Mouse (Mus musculus) yolk sac, embryonic 10.5 days (tissue): Measurements from ENCODE around the gene Chchd1.
A peak's percentile ranks its signal among the peaks of the same experiment; 100 is the strongest.

Experiments
- DNase-seq: peaks from one replicate; pipeline ENCODE4 v3.0.0-alpha.2; 2017; ENCODE audit warnings: low spot score

Gene Chchd1

DNA sequence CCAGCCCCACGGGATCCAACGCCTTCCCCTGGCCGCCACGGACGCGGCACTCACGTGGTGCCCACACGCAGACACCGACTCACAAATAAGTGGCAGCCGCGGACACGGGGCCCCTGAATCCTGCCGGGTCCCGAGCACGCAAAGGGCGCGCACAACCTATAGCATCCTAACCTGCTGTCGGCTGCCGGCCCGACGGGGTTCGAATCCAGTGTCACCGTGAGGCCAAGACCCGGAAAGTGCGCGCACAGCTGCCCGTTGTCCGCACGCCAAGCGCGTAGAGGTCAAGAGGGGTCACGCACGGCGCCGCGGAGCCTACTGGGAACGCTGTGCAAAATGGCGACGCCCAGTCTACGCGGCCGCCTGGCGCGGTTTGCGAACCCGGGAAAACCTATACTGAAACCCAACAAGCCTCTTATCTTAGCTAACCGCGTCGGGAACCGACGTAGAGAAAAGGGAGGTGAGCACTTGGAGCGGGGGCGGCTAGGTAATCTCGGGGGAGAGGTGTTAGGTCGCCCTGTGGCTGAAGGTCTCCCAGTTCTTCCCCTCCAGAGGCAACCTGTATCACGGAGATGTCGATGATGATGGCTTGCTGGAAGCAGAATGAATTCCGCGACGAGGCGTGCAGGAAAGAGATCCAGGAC, at the start of gene Chchd1:
Chchd1 (plus strand) TSS at position 266 of the 641 bp plus-strand sequence.
- DNase-seq = peak; percentile 91

DNA sequence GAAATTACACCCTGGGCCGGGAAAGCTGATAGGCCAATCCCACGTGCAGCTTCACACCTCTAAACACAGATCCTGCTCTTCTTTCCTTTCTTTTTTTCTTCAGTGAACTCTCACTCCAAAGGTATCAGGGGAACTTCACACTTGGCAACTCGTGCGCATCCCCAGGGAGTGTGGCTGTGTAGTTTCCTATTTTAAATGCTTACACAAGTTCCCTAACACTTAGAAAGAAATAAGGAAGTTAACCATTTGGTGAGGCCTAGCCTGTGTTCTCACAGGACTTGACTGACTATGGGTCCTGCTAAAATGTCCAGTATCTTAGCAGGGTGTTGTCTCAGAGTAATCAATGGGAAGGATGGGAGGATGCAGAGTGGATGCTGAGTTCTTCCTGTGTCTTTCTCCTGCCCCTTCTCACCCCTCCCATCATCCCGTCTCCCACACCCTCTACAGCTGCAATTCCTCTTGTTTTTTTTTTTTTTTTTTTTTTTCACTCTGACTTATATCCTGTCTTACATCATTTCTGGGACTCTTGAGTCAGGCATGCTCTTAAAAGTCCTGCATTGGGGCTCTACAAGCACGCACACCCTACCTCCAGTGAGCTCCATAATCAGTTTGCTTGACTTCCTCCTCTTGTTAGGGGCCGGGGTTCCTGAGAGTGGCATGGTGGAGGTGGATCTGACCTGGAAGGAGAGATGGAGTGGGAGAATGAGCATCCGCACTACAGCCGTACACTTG, 48.0 kb upstream of the Chchd1 start:
- no peak for DNase-seq

DNA sequence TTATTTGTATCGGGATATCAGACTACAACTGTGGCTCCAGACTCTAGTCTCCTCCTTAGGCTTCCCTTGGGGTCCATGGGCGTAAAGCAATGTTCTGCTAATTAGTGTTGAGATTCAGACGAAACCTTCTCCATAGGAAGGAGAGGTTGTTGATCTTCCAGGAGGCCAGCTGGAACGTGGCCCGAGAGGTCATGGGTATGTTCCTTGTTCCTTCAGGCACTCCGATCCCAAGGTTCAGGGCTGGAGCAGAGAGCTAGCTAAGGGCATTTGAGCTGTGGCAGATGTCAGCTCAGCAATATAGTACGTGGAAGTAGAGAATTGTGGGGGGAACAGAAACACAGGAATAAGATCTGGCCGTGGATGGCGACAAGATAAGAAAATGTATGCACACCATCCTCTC, 47.1 kb upstream of the Chchd1 start:
- DNase-seq = no peak

DNA sequence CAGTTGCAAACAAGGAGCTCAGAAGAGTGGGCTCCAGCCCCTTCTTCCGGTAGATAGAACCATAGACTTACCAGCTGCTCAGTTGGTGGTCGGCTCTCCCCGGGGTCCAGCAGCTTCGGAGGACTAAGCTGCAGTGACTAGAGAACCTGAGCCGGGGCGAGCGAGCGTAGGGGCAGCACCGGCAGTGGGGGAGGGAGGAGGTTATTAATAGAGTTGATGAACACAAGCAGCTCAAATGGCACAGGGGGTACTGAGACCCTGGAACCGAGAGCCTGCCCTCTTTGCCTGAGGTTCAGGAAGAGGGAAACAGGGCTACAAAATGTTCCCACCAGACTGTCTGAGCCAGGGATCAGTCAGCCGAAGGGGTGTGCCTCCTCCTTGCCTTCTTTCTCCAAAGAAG, 46.4 kb upstream of the Chchd1 start, which contains the start of gene Myoz1:
Myoz1 (minus strand) TSS at position 180 of the 400 bp plus-strand sequence.
- DNase-seq = no peak

DNA sequence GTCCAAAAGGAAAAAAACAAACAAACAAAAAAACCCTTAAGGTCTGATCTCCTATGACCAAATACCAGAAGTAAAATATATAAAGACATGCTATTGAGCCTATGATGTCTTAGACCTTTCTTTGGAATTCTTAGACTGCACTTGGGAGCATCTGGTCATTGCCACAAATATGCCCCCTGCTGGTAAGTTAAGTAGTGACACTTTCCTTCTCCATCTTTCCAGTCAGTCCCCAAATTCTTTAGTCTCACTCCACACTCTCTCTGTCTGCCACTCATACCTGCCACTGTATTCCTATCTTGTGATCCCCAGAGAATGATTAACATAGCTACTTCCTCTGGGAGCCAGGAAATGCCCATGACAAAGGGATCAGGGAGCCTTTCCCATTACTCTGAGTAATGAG, 44.5 kb upstream of the Chchd1 start:
- no peak for DNase-seq

DNA sequence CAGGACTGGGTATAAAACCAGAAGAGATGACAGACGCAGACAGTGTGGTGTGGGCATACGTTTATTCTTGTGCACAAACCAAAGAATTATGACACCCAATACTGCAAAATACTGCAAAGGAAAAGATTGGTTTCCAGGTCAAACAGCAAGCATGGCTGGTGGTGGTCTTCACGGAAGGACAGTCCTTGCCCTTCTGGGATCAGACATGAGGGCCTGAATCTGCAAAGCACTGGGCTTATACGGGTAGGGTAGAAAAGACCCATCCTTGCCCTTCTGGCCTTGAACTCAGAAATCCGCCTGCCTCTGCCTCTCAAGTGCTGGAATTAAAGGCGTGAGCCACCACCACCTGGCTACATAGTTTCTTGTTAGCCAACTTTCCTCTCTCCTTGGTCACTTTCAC, 43.9 kb upstream of the Chchd1 start:
- no peak for DNase-seq

DNA sequence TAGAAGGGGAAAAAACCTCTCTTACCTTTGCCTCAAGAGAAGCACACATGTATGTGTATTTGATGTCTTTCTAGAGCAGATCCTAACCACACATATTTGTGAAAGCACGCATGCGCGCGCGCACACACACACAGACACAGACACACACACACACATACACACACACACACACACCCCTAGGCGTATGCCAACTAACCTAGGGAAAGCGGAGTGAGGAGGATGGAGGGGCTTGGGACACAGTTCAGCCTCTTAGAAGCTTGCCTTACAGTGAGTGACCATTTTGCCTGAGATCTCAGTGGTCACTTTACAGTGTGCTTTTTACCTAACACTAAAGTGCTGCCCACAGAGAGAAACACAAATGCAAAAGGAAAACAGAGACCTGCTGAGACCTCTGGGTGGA, 43.1 kb upstream of the Chchd1 start:
- DNase-seq = no peak

DNA sequence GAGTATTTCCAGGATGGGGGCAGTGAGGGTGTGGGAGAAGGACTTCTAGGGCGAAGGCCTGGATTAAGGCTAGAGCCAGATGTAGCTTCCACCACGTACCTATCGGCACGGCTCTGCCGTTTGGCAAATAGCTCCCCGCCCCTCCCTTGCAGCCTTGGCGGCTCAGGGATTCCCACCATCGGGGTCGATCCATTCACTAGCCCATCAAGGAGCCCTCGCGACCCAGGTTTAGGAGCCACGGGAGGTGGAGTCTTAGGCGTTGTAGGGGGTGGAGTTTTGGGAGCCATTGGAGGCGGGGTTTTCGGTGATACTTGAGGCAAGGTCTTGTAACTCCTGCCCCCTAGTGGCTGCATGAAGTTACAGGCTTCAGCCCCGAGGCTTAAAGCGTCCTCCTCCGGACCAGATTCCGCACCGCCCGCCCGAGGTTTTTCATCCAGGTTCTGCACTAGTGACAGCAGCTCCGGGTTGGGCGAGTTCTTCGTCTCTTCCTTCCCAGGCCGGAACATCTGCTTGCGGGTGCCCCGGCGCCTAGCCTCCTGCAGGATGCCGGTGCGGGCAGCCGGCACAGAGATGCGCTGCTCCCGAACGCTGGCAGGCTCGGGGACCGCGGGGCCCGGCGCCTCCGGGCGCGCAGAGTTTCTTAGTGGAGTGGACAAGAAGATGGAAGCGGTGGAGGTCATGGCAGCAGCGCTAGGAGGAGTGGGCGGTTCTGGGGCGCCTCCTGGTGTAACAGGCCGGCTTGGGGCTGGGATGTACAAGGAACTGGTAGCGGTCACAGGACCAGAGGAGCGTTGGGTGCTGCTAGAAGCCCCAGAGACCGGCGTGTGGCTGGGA, 41.8 kb upstream of the Chchd1 start:
- peak; percentile 94 for DNase-seq

DNA sequence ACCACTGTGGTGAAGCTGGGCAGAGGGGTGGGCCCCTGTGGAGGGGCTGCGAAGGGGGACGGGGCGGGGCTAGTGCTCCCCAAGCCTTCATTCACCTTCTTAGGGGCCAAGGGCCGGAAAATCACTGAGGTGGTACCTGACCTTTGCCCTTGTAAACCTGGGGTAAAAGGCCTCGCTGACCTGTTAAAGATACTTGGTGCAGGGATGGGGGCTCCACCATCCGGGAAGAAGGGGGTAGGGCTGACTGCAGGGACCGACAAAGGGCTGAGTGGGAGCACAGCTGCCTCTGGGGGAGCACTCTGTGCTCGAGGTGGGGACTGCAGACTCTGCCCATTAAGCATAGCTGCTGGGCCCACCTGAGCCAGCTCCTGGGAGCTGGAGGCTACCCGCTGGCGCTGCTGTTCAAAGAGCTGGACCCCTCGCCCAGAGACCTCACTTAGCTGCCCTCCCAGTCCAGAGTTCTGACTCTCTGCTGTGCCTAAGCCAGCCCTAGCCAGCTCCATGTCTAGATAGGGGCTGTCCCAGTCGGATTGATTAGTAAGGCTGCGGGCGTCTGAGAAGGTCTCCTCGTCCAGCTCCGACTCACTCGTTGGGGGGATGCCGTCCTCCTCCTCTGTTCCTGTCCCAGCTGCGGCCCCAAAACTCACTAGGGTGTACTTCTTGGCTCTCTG, 41.0 kb upstream of the Chchd1 start:
- peak; percentile 73 for DNase-seq

DNA sequence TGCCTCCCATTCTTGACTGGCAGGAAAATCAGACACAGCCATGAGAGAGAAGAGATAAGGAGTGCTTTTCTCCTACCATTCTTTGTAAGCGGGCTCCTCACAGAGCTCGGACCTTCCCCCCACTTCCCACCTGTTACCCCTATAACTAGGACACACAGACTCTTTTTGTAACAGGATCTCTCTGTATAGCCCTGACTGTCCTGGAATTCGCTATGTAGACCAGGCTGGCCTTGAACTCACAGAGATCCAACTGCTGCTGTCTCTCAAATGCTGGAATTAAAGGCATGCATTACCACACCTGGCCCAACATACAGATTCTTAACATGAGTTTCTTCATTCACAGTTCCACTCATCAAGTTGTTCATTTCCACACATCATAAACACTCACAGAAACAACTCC, 40.1 kb upstream of the Chchd1 start:
- DNase-seq = no peak

DNA sequence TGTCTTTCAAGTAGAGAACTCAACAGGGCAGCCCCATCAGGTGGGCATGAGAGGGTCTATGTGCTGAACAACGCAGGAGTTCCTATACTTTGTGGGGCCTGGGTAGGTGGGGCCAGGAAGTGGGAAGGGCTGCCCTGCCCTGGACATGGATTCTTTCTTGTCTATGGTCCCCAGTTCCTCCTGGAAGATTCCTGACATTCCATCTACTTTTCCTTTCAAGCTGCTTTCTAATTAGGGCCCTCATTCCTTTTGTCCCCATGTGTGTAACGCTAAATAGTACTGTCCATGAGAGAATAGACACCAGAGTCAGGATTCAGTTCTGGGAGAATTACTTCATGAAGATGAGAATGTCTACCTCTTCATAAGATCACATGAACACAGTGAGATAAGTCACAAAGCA, 39.2 kb upstream of the Chchd1 start:
- DNase-seq = no peak

DNA sequence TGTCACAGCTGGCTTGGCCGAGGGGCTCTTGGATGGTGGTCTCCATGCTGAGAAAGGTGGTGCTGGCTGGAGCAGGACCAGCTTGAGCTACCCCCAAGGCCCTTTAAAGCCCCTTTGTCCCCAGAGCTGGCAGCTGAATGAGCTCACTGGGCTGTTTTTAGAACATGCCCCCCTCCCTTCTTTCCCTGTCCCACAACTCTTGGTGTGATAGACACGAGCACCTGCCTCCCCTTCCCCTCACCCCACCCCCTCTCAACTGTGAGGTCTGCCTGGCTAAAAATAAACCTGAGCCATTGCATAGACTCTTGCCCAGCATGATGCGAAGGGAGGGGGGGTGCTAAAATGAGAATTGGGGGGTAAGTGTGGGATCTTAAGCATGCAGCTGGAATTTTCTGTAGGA, 38.4 kb upstream of the Chchd1 start:
- DNase-seq = no peak

DNA sequence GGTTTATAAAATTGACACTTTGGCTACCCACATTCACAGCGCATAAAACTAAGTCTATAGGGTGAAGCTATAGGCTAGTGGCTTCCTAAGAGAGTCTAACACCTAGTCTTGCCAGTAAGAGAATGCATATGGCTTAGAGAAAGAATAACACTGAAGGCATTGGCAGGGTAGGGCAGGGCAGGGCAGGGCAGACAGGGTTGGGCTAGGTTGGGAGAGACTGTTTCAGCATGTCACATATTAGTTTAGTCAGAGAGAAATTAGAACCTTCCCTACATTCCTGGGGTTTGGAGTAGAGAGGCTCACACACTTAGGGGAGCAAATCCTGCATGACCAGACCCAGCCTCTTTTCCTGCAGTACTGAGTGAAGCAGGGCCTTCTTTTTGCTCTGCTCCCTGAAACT, 35.3 kb upstream of the Chchd1 start:
- DNase-seq = no peak

DNA sequence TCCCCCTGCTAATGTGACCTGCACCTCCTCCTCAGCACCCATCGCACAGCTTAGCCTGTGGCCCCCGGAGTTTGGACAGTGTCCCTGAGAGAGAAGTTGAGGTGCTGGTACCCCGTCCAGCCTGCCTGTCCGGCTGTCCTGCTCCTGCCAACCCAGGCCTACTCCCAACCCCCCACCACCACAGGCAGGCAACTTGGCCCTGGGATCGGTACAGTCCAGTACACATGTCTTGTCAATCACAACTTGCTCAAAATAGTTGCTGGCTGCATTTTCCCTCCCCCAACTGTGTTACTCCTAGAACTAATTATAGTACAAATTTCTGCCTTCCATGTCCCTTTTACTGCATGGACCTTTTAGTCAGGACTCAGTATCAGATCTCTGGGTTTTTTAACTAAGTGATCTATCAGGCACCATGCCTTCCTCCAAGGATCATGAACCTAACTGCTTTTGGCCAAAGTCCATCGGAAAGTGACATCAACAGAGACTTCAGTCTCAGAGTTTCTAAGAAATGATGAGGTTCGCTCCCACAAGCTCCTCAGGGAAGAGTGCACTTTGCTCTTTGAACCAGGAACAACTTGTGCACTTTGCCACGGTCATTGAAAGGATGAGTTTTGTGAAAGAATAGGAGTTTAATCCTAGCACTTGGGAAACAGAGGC, 34.5 kb upstream of the Chchd1 start, which contains the start of gene Synpo2l:
Synpo2l (minus strand) TSS at position 201 of the 657 bp plus-strand sequence.
- DNase-seq = peak; percentile 74

DNA sequence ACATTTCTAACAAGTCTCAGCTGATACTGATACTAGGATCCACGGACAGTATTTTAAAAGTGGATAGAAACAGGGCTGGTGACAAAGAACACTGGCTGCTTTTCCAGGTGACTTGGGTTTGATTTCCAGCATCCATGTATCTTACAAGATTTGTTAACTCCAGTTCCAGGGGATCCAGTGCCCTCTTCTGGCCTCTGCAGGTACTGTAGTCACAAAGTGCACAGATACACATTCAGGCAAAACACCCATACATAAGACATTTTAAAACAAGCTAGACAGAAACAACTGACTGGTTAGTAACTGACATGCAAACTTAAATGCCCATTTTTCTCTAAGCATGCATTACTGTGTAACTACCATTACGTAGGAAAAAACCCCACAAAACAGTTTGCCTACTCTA, 29.8 kb upstream of the Chchd1 start:
- DNase-seq = no peak

DNA sequence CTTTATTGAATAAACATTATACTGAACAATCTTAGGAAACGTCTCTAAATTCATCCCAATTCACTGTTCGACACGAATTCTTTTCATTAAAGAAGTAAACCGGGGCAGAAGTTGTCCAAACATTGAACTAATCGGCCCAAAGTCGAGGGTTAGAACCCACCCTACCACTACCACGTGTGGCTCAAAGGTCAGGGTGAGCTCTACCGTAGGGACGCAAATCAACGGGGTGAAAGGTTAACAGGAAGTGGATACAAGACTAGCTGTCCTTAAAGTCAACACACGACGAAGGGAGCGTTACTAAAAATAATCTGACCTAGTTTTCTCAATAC, 29.1 kb upstream of the Chchd1 start:
- DNase-seq = peak; percentile 88

DNA sequence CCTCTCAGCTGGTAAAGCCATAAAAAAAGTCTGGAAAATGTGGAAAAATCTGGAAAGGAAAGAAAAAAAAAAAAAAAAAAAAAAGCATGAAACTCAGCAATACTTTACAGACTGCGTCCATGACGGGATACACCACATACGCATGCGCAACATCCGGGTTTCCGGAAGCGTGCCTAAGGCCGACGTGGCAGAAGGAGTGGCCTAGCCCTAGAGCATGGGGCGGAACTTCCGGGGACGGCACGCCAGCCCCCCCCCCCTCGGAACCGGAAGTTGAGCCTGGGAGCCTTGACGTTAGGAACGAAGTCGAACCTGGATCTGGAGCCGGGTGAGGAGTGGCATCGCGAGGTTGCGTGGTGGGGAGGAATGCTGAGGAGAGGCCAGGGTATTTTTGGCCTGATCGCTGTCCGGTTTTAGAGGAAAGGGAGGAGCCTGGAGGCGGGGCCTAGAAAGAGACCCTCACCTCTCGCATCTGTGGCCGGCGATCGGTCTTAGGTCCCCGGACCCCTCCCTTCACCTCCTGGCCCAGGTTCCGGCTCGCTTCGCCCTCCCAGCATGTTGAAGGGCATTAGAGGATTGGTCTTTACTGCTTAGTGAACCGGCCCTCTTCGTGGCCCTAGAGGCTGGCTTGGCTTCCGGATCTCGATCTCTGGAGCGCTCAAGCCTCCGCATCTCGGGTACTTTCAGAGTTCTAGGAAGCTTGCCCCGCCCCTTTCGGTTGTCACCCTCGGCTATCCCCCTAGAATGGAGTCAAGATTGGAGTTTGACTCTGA, 28.6 kb upstream of the Chchd1 start, which contains the start of gene Sec24c:
Sec24c (plus strand) TSS at position 245 of the 770 bp plus-strand sequence.
- peak; percentile 99 for DNase-seq

DNA sequence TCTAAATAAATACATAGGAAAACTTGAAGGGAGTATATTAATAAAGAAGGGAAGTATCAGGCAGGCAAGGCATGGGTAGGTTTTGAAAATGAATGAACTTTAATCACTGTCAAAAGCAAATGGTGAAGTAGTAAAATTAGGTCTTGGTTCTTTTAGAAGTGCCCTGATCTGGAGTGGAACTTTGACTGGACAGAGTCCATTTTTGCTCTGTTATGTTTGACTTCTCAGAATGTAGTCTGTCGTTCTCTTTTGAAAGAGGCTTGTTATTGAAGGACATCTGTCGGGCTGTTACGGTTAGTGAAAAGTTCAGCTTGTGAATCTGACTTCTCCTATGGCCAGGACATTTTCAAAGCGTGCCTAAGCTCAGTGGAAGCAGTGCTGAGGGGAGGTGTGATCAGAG, 24.9 kb upstream of the Chchd1 start:
- DNase-seq = no peak

DNA sequence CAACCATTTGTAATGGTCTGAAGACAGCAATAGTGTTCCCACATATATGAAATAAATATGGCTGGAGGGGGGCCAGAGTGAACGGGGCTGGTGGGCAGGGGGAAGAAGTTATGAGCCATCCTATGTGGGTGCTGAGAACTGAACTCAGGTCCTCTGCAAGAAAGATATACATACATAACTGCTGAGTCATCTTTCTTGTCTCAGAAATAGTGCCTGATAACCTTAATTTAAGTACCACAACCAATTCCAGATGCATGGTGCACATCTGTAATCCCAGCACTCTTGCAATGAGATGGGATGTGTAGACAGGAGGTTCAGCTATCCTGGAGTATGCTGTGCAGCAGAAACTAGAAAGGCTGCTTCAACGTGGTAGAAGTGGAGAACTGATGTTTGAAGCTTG, 21.1 kb upstream of the Chchd1 start:
- no peak for DNase-seq

DNA sequence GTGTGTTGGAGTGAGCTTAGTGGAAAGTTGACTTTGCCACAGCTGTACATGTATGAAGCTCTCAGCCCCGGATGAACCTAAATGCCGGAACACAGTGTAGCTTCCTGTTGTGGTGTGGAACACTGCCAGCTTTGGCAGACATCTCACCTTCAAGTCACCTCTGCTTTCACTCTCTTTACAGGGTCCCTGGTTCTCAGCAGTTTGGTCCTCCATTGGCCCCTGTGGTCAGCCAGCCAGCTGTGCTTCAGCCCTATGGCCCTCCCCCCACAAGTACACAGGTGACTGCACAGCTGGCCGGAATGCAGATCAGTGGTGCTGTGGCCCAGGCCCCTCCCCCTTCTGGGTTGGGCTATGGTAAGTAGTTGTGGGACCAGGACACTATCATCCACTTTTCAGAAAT, 20.3 kb upstream of the Chchd1 start:
- no peak for DNase-seq

DNA sequence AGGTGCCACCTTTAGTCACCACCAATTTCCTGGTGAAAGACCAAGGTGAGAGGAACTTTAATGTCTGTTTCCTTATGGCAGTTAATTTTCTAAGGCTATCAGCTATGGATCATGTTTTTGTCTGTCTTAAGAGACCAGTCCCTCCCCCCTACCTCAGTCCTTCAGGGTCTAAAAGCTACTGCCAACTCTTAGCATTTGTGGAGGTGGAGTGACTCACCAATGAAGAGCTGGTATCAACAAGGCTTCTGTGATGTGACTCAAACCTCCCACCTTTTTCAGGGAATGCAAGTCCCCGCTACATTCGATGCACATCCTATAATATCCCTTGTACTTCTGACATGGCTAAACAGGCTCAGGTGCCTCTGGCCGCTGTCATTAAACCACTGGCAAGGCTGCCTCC, 16.2 kb upstream of the Chchd1 start:
- DNase-seq = no peak
